Mouse (Mus musculus): ENCODE data around the gene Armc7. TPM values are rescaled to one million over a fixed set of nuclear protein-coding genes. Genes with fewer than 3 reads are reported as not detected.
"Not testable (repeated sequence)": the region's sequence is repeated elsewhere in the genome, so short reads cannot be mapped to it uniquely, and the experiment has no call there.

Gene Armc7
- polyA plus RNA-seq, 1 experiment, result 6.2 TPM

- H3K36me3 ChIP-seq (ENCODE audit: control insufficient read depth, insufficient read depth), result no peaks in the 10 kb centered on the region
- H3K27me3 ChIP-seq (ENCODE audit: control insufficient read depth, insufficient read depth, insufficient read length), result no peaks in the 10 kb centered on the region
- H3K4me2 ChIP-seq (ENCODE audit: low read depth), result no peak overlapping the region
- no peaks in the 10 kb centered on the region for H3K79me2 ChIP-seq (ENCODE audit: control insufficient read depth, insufficient read depth)
- no peak overlapping the region for H3ac ChIP-seq (ENCODE audit: control insufficient read depth, insufficient read length)
- no peak for TF ChIP-seq POLR2A (IDR thresholded peaks at IDR 0.05; ENCODE audit: insufficient read length, low read depth)
- TF ChIP-seq MYOD1 (IDR thresholded peaks at IDR 0.05; ENCODE audit: control insufficient read depth in 1 of 3, insufficient read length in 2 of 3, low read depth in 2 of 3), result no peak
- TF ChIP-seq REST (IDR thresholded peaks at IDR 0.05; ENCODE audit: insufficient read depth, insufficient read length), result no peak
- no peak for TF ChIP-seq TCF12 (IDR thresholded peaks at IDR 0.05; ENCODE audit: insufficient read depth, poor library complexity, severe bottlenecking)
- no peak overlapping the region for H3K4me3 ChIP-seq
Observed at GRCm38 (mm10) chr11:115472183-115472582, 3.3 kb upstream of the Armc7 start.

- Histone ChIP-seq H3K27me3 (ENCODE audit: control insufficient read depth, insufficient read depth, insufficient read length) (no peaks in the 10 kb centered on the region), H3K36me3 (ENCODE audit: control insufficient read depth, insufficient read depth) (no peaks in the 10 kb centered on the region), H3K4me2 (ENCODE audit: low read depth) (peak overlapping the region; percentile 14), H3K4me3 (no peak overlapping the region), H3ac (ENCODE audit: control insufficient read depth, insufficient read length) (no peak overlapping the region), H3K79me2 (ENCODE audit: control insufficient read depth, insufficient read depth) (no peaks in the 10 kb centered on the region)
- TF ChIP-seq E2F4 (IDR thresholded peaks at IDR 0.05; ENCODE audit: insufficient read depth) (no peak), CEBPB (IDR thresholded peaks at IDR 0.05; ENCODE audit: insufficient read depth, poor library complexity, severe bottlenecking) (no peak), SRF (IDR thresholded peaks at IDR 0.05; ENCODE audit: control insufficient read depth, insufficient read length, low read depth) (no peak), MAX (IDR thresholded peaks at IDR 0.05; ENCODE audit: low read depth) (no peak), USF1 (IDR thresholded peaks at IDR 0.05; ENCODE audit: low read depth) (no peak), TCF12 (IDR thresholded peaks at IDR 0.05; ENCODE audit: insufficient read depth, poor library complexity, severe bottlenecking) (no peak), POLR2AphosphoS2 (IDR thresholded peaks at IDR 0.05; ENCODE audit: insufficient read length, low read depth) (no peak), MYOD1 (IDR thresholded peaks at IDR 0.05; ENCODE audit: control insufficient read depth in 1 of 3, insufficient read length in 2 of 3, low read depth in 2 of 3) (no peak), REST (IDR thresholded peaks at IDR 0.05; ENCODE audit: insufficient read depth, insufficient read length) (no peak), MYOG (IDR thresholded peaks at IDR 0.05; ENCODE audit: control insufficient read depth in 1 of 3, insufficient read depth in 1 of 3, insufficient read length in 2 of 3, low read depth in 2 of 3) (no peak)
Observed at GRCm38 (mm10) chr11:115473626-115474275, 1.7 kb upstream of the Armc7 start.

GRCm38 (mm10) chr11:115475758-115476237 is 331 bp downstream of the Armc7 start:
- Histone ChIP-seq H3K36me3 (ENCODE audit: control insufficient read depth, insufficient read depth) (peaks cover 4% of the 10 kb centered on the region), H3K4me3 (peak overlapping the region; percentile 73), H3K4me2 (ENCODE audit: low read depth) (peak overlapping the region; percentile 65), H3ac (ENCODE audit: control insufficient read depth, insufficient read length) (peak overlapping the region; percentile 29), H3K27me3 (ENCODE audit: control insufficient read depth, insufficient read depth, insufficient read length) (no peaks in the 10 kb centered on the region), H3K79me2 (ENCODE audit: control insufficient read depth, insufficient read depth) (no peaks in the 10 kb centered on the region)
- no peak for TF ChIP-seq CEBPB (IDR thresholded peaks at IDR 0.05; ENCODE audit: insufficient read depth, poor library complexity, severe bottlenecking)
- TF ChIP-seq E2F4 (IDR thresholded peaks at IDR 0.05; ENCODE audit: insufficient read depth), result no peak
- TF ChIP-seq MYOG (IDR thresholded peaks at IDR 0.05; ENCODE audit: control insufficient read depth in 1 of 3, insufficient read depth in 1 of 3, insufficient read length in 2 of 3, low read depth in 2 of 3), result no peak
- no peak for TF ChIP-seq USF1 (IDR thresholded peaks at IDR 0.05; ENCODE audit: low read depth)

- H3ac ChIP-seq (ENCODE audit: control insufficient read depth, insufficient read length); H3K27me3 ChIP-seq (ENCODE audit: control insufficient read depth, insufficient read depth, insufficient read length); H3K36me3 ChIP-seq (ENCODE audit: control insufficient read depth, insufficient read depth); H3K79me2 ChIP-seq (ENCODE audit: control insufficient read depth, insufficient read depth): not testable (repeated sequence)
- peak overlapping the region; percentile 73 for H3K4me3 ChIP-seq
- H3K4me2 ChIP-seq (ENCODE audit: low read depth), result peak overlapping the region; percentile 65
Observed at GRCm38 (mm10) chr11:115476630-115477029, 1.2 kb downstream of the Armc7 start.

GRCm38 (mm10) chr11:115477388-115477787 is 1.9 kb downstream of the Armc7 start:
- H3K79me2 ChIP-seq (ENCODE audit: control insufficient read depth, insufficient read depth); H3K27me3 ChIP-seq (ENCODE audit: control insufficient read depth, insufficient read depth, insufficient read length); H3K36me3 ChIP-seq (ENCODE audit: control insufficient read depth, insufficient read depth); H3K4me3 ChIP-seq; H3ac ChIP-seq (ENCODE audit: control insufficient read depth, insufficient read length): not testable (repeated sequence)
- H3K4me2 ChIP-seq (ENCODE audit: low read depth), result peak overlapping the region; percentile 65

- Histone ChIP-seq H3K4me2 (ENCODE audit: low read depth) (no peak overlapping the region), H3K4me3 (no peak overlapping the region), H3K79me2 (ENCODE audit: control insufficient read depth, insufficient read depth) (no peaks in the 10 kb centered on the region), H3K27me3 (ENCODE audit: control insufficient read depth, insufficient read depth, insufficient read length) (no peaks in the 10 kb centered on the region), H3ac (ENCODE audit: control insufficient read depth, insufficient read length) (no peak overlapping the region), H3K36me3 (ENCODE audit: control insufficient read depth, insufficient read depth) (peaks cover 4% of the 10 kb centered on the region)
- TF ChIP-seq TCF12 (IDR thresholded peaks at IDR 0.05; ENCODE audit: insufficient read depth, poor library complexity, severe bottlenecking), result no peak
- TF ChIP-seq CEBPB (IDR thresholded peaks at IDR 0.05; ENCODE audit: insufficient read depth, poor library complexity, severe bottlenecking), result no peak
Observed at GRCm38 (mm10) chr11:115478296-115478938, 3.0 kb downstream of the Armc7 start.

All from myocyte (in vitro differentiated cells).